Mouse (Mus musculus): Measurements from ENCODE around the gene Eno3. TPM values are rescaled to one million over a fixed set of nuclear protein-coding genes. Genes with fewer than 3 reads are reported as not detected.

The Eno3 gene
- total RNA-seq, 2 experiments from 2014 or later: 9.8 to 10.6 TPM

- intact Hi-C loops (cut with DNase I): loop anchor here (5.0 kb wide), 1 partner anchor 41 kb away; no protein-coding TSS in a partner anchor
- H3K4me3 ChIP-seq: no peak overlapping the region
- DNase-seq (ENCODE audit: extremely low spot score in 1 of 2, low spot score in 2 of 2): no peak
- TF ChIP-seq CTCF (IDR thresholded peaks at IDR 0.05): no peak
- H3K27ac ChIP-seq: peak overlapping the region; percentile 8; the same call in 1 of the 2 replicates
Observed at GRCm38 (mm10) chr11:70671333-70672047, 14.5 kb downstream of the Eno3 start.

- no peak for TF ChIP-seq CTCF (IDR thresholded peaks at IDR 0.05)
- Histone ChIP-seq H3K4me3 (no peak overlapping the region), H3K27ac (no peak overlapping the region)
- DNase-seq (ENCODE audit: extremely low spot score in 1 of 2, low spot score in 2 of 2): no peak
- intact Hi-C loops (cut with DNase I): loop anchor here (5.0 kb wide), 1 partner anchor 38 kb away; no protein-coding TSS in a partner anchor
Observed at GRCm38 (mm10) chr11:70674014-70674413, 17.0 kb downstream of the Eno3 start.

GRCm38 (mm10) chr11:70674501-70674900 is 17.5 kb downstream of the Eno3 start:
- Histone ChIP-seq H3K27ac (no peak overlapping the region), H3K4me3 (no peak overlapping the region)
- intact Hi-C loops (cut with DNase I): loop anchor here (5.0 kb wide), 1 partner anchor 38 kb away; no protein-coding TSS in a partner anchor
- TF ChIP-seq CTCF (IDR thresholded peaks at IDR 0.05): no peak
- no peak for DNase-seq (ENCODE audit: extremely low spot score in 1 of 2, low spot score in 2 of 2)

GRCm38 (mm10) chr11:70678092-70678491 is 21.1 kb downstream of the Eno3 start:
- no peak for TF ChIP-seq CTCF (IDR thresholded peaks at IDR 0.05)
- Histone ChIP-seq H3K27ac (no peak overlapping the region), H3K4me3 (no peak overlapping the region)
- intact Hi-C loops (cut with DNase I): no loop called here
- no peak for DNase-seq (ENCODE audit: extremely low spot score in 1 of 2, low spot score in 2 of 2)

GRCm38 (mm10) chr11:70678576-70678975 is 21.6 kb downstream of the Eno3 start:
- TF ChIP-seq CTCF (IDR thresholded peaks at IDR 0.05): no peak
- no peak overlapping the region for H3K27ac ChIP-seq
- DNase-seq (ENCODE audit: extremely low spot score in 1 of 2, low spot score in 2 of 2): no peak
- no peak overlapping the region for H3K4me3 ChIP-seq
- intact Hi-C loops (cut with DNase I): no loop called here

GRCm38 (mm10) chr11:70679361-70679760 is 22.4 kb downstream of the Eno3 start:
- H3K4me3 ChIP-seq: no peak overlapping the region
- DNase-seq (ENCODE audit: extremely low spot score in 1 of 2, low spot score in 2 of 2): no peak
- intact Hi-C loops (cut with DNase I): no loop called here
- H3K27ac ChIP-seq: no peak overlapping the region; the same call in 1 of the 2 replicates
- TF ChIP-seq CTCF (IDR thresholded peaks at IDR 0.05): no peak

GRCm38 (mm10) chr11:70679894-70680293 is 22.9 kb downstream of the Eno3 start:
- no peak overlapping the region for H3K4me3 ChIP-seq
- intact Hi-C loops (cut with DNase I): no loop called here
- H3K27ac ChIP-seq: no peak overlapping the region
- no peak for DNase-seq (ENCODE audit: extremely low spot score in 1 of 2, low spot score in 2 of 2)
- TF ChIP-seq CTCF (IDR thresholded peaks at IDR 0.05): no peak

- Histone ChIP-seq H3K27ac (no peak overlapping the region), H3K4me3 (no peak overlapping the region)
- intact Hi-C loops (cut with DNase I): no loop called here
- DNase-seq (ENCODE audit: extremely low spot score in 1 of 2, low spot score in 2 of 2): no peak
- TF ChIP-seq CTCF (IDR thresholded peaks at IDR 0.05): no peak
Observed at GRCm38 (mm10) chr11:70681170-70681569, 24.2 kb downstream of the Eno3 start.

GRCm38 (mm10) chr11:70681897-70682581 is 25.0 kb downstream of the Eno3 start:
- peak; percentile 40 for TF ChIP-seq CTCF (IDR thresholded peaks at IDR 0.05)
- Histone ChIP-seq H3K4me3 (no peak overlapping the region), H3K27ac (peak overlapping the region; percentile 47)
- no peak for DNase-seq (ENCODE audit: extremely low spot score in 1 of 2, low spot score in 2 of 2)
- intact Hi-C loops (cut with DNase I): no loop called here

GRCm38 (mm10) chr11:70683640-70684039 is 26.6 kb downstream of the Eno3 start:
- Histone ChIP-seq H3K27ac (peak overlapping the region; percentile 28; the same call in 1 of the 2 replicates), H3K4me3 (no peak overlapping the region)
- TF ChIP-seq CTCF (IDR thresholded peaks at IDR 0.05): no peak
- intact Hi-C loops (cut with DNase I): no loop called here
- no peak for DNase-seq (ENCODE audit: extremely low spot score in 1 of 2, low spot score in 2 of 2)

- DNase-seq (ENCODE audit: extremely low spot score in 1 of 2, low spot score in 2 of 2): peak; percentile 51 to 70
- Histone ChIP-seq H3K27ac (peak overlapping the region; percentile 99), H3K4me3 (peak overlapping the region; percentile 98)
- TF ChIP-seq CTCF (IDR thresholded peaks at IDR 0.05): no peak
- intact Hi-C loops (cut with DNase I): no loop called here
Observed at GRCm38 (mm10) chr11:70686901-70687566, 30.0 kb downstream of the Eno3 start.
